Mouse (Mus musculus) E14TG2a.4 (cell line): ENCODE results near the gene Rftn1.

ENCODE experiments used
- H3K27me3 ChIP-seq: 2 replicates; pipeline ENCODE4 v1.6.1; 2014; ENCODE audit warnings: low read length, control low read depth; ENCODE audit not compliant: insufficient read depth
- H3K36me3 ChIP-seq: 2 replicates; pipeline ENCODE4 v1.6.1; 2014; ENCODE audit warnings: low read length, control low read depth; ENCODE audit not compliant: insufficient read depth
- H3K4me1 ChIP-seq: replicated peaks from 2 replicates; pipeline ENCODE4 v1.6.1; 2014; ENCODE audit warnings: low read depth, low read length, control low read depth
- H3K4me3 ChIP-seq: replicated peaks from 2 replicates; pipeline ENCODE4 v1.5.1; 2014; ENCODE audit warnings: mild to moderate bottlenecking, low read length
- H3K9me3 ChIP-seq: 2 replicates; pipeline ENCODE4 v1.6.1; 2014; ENCODE audit warnings: low read length, control low read depth
- CTCF ChIP-seq: conservative IDR thresholded peaks from 2 replicates; pipeline ENCODE4 v1.5.1; 2014; ENCODE audit warnings: low read length
- NANOG ChIP-seq: IDR thresholded peaks from 2 replicates; pipeline ENCODE4 v1.6.1; 2014; ENCODE audit warnings: borderline replicate concordance, low read length, mixed read lengths
- POU5F1 ChIP-seq: IDR thresholded peaks from 2 replicates; pipeline ENCODE4 v1.6.1; 2014; ENCODE audit warnings: low read length, borderline replicate concordance

Gene Rftn1

GRCm38 (mm10) chr17:50080991-50081390 lies 109.5 kb downstream of the Rftn1 start:
- Histone ChIP-seq H3K9me3 (no peaks in the 10 kb centered on the region), H3K36me3 (no peaks in the 10 kb centered on the region), H3K4me1 (no peaks in the 10 kb centered on the region), H3K4me3 (no peak overlapping the region), H3K27me3 (no peaks in the 10 kb centered on the region)
- TF ChIP-seq CTCF (no peak), NANOG (no peak), POU5F1 (no peak)

- no peaks in the 10 kb centered on the region for H3K4me1 ChIP-seq
- no peak overlapping the region for H3K4me3 ChIP-seq
- TF ChIP-seq NANOG, result no peak
- TF ChIP-seq CTCF, result no peak
- TF ChIP-seq POU5F1, result no peak
Measured at GRCm38 (mm10) chr17:50078749-50079148, 111.7 kb downstream of the Rftn1 start.

GRCm38 (mm10) chr17:50072982-50073965 lies 117.2 kb downstream of the Rftn1 start:
- no peaks in the 10 kb centered on the region for H3K27me3 ChIP-seq
- H3K4me3 ChIP-seq, result no peak overlapping the region
- peaks cover 3% of the 10 kb centered on the region; the same call in 1 of the 2 replicates for H3K9me3 ChIP-seq
- TF ChIP-seq CTCF (no peak), POU5F1 (no peak), NANOG (no peak)
- H3K4me1 ChIP-seq, result peaks cover 5% of the 10 kb centered on the region
- H3K36me3 ChIP-seq, result no peaks in the 10 kb centered on the region

More at GRCm38 (mm10) chr17:50078749-50079148, 111.7 kb downstream of the Rftn1 start:
- H3K27me3 ChIP-seq, result no peaks in the 10 kb centered on the region
- H3K36me3 ChIP-seq, result no peaks in the 10 kb centered on the region
- H3K9me3 ChIP-seq, result no peaks in the 10 kb centered on the region

- Histone ChIP-seq H3K9me3 (peaks cover 3% of the 10 kb centered on the region; the same call in 1 of the 2 replicates), H3K4me3 (no peak overlapping the region), H3K36me3 (no peaks in the 10 kb centered on the region), H3K27me3 (0 out of 2 replicates have a peak, but pooled peaks cover 3% of the 10 kb centered on the region), H3K4me1 (peaks cover 11% of the 10 kb centered on the region)
- no peak for TF ChIP-seq NANOG
- no peak for TF ChIP-seq CTCF
- TF ChIP-seq POU5F1, result no peak
Measured at GRCm38 (mm10) chr17:50071602-50071988, 118.9 kb downstream of the Rftn1 start.

- H3K4me3 ChIP-seq, result no peak overlapping the region
- 0 out of 2 replicates have a peak, but pooled peaks cover 3% of the 10 kb centered on the region for H3K27me3 ChIP-seq
- H3K9me3 ChIP-seq, result peaks cover 3% of the 10 kb centered on the region; the same call in 1 of the 2 replicates
- H3K36me3 ChIP-seq, result no peaks in the 10 kb centered on the region
- peaks cover 11% of the 10 kb centered on the region for H3K4me1 ChIP-seq
- no peak for TF ChIP-seq NANOG
- TF ChIP-seq CTCF, result no peak
- TF ChIP-seq POU5F1, result no peak
Measured at GRCm38 (mm10) chr17:50070822-50071601, 119.5 kb downstream of the Rftn1 start.

GRCm38 (mm10) chr17:50069897-50070636 lies 120.4 kb downstream of the Rftn1 start:
- H3K4me3 ChIP-seq, result no peak overlapping the region
- H3K36me3 ChIP-seq, result no peaks in the 10 kb centered on the region
- TF ChIP-seq POU5F1 (no peak), NANOG (no peak), CTCF (no peak)
- H3K9me3 ChIP-seq, result peaks cover 3% of the 10 kb centered on the region; the same call in 1 of the 2 replicates
- H3K4me1 ChIP-seq, result peaks cover 11% of the 10 kb centered on the region
- 0 out of 2 replicates have a peak, but pooled peaks cover 3% of the 10 kb centered on the region for H3K27me3 ChIP-seq

- H3K27me3 ChIP-seq, result 0 out of 2 replicates have a peak, but pooled peaks cover 3% of the 10 kb centered on the region
- peaks cover 3% of the 10 kb centered on the region; the same call in 1 of the 2 replicates for H3K9me3 ChIP-seq
- H3K4me1 ChIP-seq, result peaks cover 11% of the 10 kb centered on the region
- TF ChIP-seq CTCF (no peak), NANOG (no peak), POU5F1 (no peak)
- H3K4me3 ChIP-seq, result no peak overlapping the region
- H3K36me3 ChIP-seq, result no peaks in the 10 kb centered on the region
Measured at GRCm38 (mm10) chr17:50069205-50069604, 121.3 kb downstream of the Rftn1 start.
